Mouse (Mus musculus) liver, adult 10 weeks (tissue): Measurements from ENCODE around the gene Spats2. TPM values are rescaled to one million over a fixed set of nuclear protein-coding genes. Genes with fewer than 3 reads are reported as not detected.

ENCODE experiments used
- polyA plus RNA-seq: library from polyadenylated mRNA; stranded (reverse); fragments of 350-450 nt; fragmentation: Illumina TruSeq; extraction: RNeasy Lipid Tissue Mini Kit (QIAGEN cat#74804); gene quantifications from one replicate; pipeline ENCODE4 v1.2.3, GENCODE M21; 2014; ENCODE audit warnings: low read depth, low replicate concordance

Spats2 gene
- polyA plus RNA-seq, result 4.0 TPM

GRCm38 (mm10) chr15:99125711-99126080 lies at the start of gene Spats2:
TSS of gene Spats2 (plus strand) at chr15:99125916.

GRCm38 (mm10) chr15:99087253-99088075 lies 38.3 kb upstream of the Spats2 start, which contains the start of gene C1ql4:
TSS of gene C1ql4 (minus strand) at chr15:99087817.

GRCm38 (mm10) chr15:99092870-99093269 lies 32.8 kb upstream of the Spats2 start, which contains the start of gene Dnajc22:
TSS of gene Dnajc22 (plus strand) at chr15:99093170.

GRCm38 (mm10) chr15:99224208-99224911 lies 98.6 kb downstream of the Spats2 start, which contains the start of gene Kcnh3:
TSS of gene Kcnh3 (plus strand) at chr15:99224861.

GRCm38 (mm10) chr15:99251626-99252380 lies 126.1 kb downstream of the Spats2 start, which contains the start of gene Mcrs1:
TSS of gene Mcrs1 (minus strand) at chr15:99251961.

Other genes starting within 250 kb of the Spats2 start
- not detected for gene Rhebl1, start 231.4 kb upstream of the Spats2 start, polyA plus RNA-seq
- not detected for gene Dhh, start 227.4 kb upstream of the Spats2 start, polyA plus RNA-seq
- 3.3 TPM for gene Lmbr1l, start 207.7 kb upstream of the Spats2 start, polyA plus RNA-seq
- 10.7 TPM for gene Tuba1b, start 191.4 kb upstream of the Spats2 start, polyA plus RNA-seq
- gene Gm49450, start 172.4 kb upstream of the Spats2 start, polyA plus RNA-seq, result not detected
- 2.5 TPM for gene Tuba1a, start 172.2 kb upstream of the Spats2 start, polyA plus RNA-seq
- gene Tuba1c, start 96.0 kb upstream of the Spats2 start, polyA plus RNA-seq, result 23.2 TPM
- not detected for gene Prph, start 70.7 kb upstream of the Spats2 start, polyA plus RNA-seq
- not detected for gene Troap, start 51.3 kb upstream of the Spats2 start, polyA plus RNA-seq
- gene C1ql4, start 38.1 kb upstream of the Spats2 start, polyA plus RNA-seq, result not detected
- 26.7 TPM for gene Dnajc22, start 32.7 kb upstream of the Spats2 start, polyA plus RNA-seq
- gene Kcnh3, start 98.9 kb downstream of the Spats2 start, polyA plus RNA-seq, result not detected
- 0.93 TPM for gene Mcrs1, start 126.0 kb downstream of the Spats2 start, polyA plus RNA-seq
- 3.4 TPM for gene Prpf40b, start 169.2 kb downstream of the Spats2 start, polyA plus RNA-seq
- gene Fam186b, start 170.0 kb downstream of the Spats2 start, polyA plus RNA-seq, result not detected
- 0.64 TPM for gene Fmnl3, start 244.6 kb downstream of the Spats2 start, polyA plus RNA-seq